Mouse (Mus musculus): ENCODE measurements around the gene Mtor.

Mtor gene

DNA sequence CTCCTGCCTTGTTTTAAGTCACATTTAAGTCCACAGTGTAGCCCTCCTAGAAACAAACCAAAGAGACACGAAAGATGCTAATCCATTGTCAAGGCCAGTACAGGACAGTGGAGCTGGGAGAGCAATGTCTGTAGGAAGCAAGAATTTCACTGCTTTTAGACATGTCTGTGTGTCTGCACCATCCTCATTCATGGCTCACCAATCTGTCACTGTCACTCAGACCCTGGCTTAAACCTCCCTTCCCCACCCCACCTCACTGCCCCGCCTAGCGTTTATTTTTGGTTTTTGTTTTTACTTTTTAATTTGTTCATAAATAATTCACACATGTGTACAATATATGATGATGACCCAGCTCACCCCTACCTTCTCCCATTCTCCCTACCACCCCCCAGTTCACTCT, 84.1 kb downstream of the Mtor start:
- ATAC-seq (ENCODE audit: low TSS enrichment) = no peak

DNA sequence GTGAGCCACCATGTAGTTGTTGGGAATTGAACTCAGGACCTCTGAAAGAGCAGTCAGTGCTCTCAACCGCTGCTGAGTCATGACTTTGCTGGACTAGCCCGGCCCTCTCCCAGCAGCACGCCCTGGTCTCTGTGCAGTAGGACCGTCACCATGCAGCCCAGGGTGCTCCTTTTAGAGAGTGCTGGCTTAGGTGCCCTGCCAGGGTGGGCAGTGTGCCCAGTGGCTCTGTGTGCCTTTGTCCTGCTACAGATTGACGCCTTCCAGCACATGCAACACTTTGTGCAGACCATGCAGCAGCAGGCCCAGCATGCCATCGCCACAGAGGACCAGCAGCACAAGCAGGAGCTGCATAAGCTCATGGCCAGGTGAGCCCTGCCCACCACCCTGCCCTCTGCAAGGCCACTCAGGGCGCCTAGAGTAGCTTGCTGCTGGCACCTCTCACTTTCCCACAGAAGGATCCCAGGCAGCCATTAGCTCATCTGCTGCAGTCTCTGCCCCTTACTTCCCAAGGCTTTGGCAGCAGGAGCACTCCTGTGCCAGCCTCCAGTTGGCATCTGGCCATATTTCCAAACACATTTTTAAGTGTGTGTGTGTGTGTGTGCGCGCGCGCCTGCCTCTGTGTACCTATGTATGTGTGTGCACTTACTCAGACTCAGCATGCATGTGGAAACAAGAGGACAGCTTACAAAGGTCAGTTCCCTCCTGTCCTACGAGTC, 85.4 kb downstream of the Mtor start:
- no peak for ATAC-seq (ENCODE audit: low TSS enrichment)

DNA sequence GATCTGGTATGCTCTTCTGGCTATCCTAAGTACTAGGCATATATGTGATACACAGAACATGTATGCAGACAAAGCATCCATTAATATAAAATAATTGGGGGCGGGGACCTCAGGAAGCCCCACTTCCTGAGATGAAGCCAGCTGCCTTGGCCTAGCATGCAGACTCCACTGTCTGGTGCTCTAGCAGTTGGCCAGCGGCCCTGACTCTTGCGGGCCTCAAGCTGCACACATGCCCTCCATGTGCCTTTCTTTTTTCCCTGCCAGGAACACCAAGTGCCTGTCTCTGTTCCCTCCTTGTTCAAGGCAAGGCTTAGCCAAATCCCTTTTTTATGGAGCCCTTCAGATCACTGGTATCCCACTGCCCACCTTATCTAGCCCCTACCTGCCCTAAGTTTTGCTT, 87.5 kb downstream of the Mtor start:
- ATAC-seq (ENCODE audit: low TSS enrichment) = no peak

DNA sequence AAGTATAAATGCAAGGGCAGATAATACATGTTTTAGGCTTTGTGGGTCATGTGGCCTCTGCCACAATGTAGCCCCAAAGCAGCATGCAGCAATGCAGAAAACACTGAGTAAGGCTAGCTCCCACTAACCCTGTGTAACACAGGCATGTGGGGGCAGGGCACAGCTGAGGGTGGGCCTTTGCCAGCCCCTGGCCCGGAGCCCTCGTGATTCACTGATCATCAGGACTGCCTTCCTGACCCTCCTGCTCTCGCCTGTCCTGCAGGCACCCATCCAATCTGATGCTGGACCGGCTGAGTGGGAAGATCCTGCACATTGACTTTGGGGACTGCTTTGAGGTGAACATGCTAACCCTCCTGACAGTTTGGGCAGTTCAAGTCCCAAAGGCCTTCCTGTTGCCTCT, 100.7 kb downstream of the Mtor start:
- no peak for ATAC-seq (ENCODE audit: low TSS enrichment)

DNA sequence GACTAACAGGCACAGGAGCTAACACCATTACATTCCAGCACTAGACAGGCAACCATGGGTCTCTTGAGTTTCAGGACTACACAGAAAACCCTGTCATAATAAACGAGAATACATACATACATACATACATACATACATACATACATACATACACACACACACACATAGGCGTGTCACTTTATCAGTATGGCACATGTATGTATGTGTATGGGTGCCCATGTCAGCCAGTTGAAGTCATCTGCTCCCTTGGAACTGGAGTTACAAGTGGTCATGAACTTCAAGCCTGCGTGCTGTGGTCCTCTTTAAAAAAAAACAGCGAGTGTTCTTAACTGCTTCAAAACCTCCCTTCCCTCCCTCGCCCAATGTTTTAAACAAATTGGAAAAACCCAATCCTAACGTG, 109.4 kb downstream of the Mtor start:
- 0 out of 2 replicates have a peak, but pooled peaks have one; percentile 13 for ATAC-seq (ENCODE audit: low TSS enrichment)

DNA sequence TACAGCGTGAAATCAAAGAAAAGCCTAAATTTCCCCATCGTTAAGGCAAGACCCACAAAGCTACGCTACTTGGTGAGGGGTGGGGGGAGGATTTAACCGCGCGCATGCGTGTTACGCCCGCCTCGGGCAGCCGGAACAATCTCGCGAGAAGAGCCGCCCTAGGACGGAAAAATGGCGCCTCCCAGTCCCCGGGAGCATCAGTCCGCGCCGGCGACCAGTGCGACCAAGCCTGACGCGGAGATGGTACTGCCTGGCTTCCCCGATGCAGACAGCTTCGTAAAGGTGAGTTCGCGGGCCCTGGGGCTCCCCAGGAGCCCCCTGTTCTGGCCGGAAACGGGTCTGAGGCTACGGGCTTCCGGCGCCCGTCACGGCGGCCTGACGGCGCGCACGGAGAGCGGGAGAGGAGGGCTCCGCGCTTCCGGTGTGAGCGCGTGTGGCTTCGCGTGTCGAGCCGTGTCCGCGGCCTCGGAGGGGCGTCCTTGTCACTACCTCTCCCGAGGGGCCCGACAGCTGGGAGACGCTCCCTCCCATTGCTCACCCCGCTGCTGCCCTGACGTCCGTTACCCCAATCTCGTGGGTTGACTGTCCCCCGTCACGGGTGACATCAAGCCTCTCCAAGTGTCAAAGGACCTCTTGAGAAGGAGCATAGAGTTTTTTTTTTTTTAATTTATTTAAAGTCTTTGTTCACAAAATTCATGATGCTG, 110.0 kb downstream of the Mtor start, which contains the start of gene Exosc10:
TSS of gene Exosc10 (plus strand) at position 133 of the 704 bp plus-strand sequence.
- ATAC-seq (ENCODE audit: low TSS enrichment) = peak; percentile 98

DNA sequence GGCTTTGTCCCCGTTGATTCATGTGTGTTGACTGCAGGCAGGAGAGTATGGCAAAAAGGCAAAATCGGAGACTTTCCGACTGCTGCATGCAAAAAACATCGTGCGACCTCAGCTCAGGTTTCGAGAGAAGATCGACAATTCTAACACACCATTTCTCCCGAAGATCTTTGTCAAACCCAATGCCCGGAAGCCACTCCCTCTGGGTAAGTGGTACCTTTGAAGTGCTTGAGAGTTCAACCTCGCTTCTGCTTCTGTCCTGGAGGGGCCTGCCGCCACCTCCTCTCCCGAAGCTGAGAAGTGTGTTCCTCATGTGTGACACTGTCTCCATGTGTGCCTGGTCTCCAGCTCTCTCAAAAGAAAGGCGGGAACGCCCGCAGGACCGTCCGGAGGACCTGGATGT, 114.3 kb downstream of the Mtor start:
- ATAC-seq (ENCODE audit: low TSS enrichment) = no peak

DNA sequence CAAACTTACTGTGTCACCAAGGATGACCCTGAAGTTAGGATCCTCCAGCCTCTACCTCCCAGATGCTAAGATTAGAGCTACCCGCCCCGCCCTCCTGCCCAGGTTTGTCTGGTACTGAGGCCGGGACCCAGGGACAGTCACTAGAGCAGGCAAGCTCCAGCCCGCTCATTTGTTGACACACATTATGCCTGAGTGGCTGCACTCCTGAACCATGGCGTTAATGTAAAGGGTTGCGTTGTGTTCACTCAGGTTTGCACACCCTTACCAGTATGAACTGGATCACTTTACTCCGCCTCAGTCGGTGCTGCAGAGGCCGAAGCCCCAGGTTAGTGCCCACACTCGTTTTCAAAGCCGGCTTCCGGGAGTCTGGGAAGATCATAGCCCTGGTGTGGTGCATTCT, 115.2 kb downstream of the Mtor start:
- no peak for ATAC-seq (ENCODE audit: low TSS enrichment)

DNA sequence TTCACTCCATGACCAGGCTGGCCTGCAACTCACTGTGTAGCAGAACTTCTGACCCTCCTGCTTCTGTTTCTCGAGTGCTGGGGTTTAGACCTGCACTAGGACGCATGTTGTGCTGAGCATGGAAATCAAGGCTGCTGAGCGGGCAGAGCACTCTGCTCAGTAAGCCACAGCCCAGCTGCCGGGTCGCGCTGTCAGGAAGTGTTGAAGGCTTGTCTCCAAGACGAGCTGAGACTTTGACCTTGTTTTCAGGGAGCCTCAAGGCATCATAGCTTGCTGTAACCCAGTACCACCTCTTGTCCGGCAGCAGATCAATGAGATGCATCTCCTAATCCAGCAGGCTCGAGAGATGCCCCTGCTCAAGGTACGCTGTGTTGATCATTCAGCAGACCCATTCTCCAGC, 121.7 kb downstream of the Mtor start:
- no peak for ATAC-seq (ENCODE audit: low TSS enrichment)

DNA sequence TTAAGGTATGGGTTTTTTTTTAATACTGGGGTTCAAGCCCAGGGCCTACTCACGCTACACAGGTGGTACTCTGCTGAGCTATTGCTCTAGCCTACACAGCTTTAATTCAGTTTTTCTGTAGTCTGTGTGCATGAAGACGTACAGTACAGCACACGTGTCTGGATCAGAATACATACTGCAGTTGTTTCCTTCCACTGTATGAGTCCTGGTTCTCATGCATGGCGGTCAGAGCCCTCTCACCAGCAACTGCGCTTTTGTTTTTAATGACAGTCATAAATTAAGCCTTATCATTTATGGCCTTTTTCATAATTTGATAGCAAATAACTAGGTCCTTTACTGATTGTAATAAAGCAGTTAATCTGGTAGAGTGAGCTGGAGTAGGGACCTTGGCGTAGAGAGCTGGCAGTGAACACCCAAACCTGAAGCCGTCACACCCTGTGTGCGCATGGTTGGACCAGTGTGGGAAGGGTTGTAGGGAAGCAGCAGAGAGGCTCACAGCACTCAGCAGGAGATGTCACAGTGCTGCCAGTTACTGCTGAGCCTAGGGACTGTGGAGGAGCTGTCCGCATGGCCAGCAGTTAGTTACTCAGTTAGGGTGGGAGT, 122.4 kb downstream of the Mtor start:
- no peak for ATAC-seq (ENCODE audit: low TSS enrichment)

DNA sequence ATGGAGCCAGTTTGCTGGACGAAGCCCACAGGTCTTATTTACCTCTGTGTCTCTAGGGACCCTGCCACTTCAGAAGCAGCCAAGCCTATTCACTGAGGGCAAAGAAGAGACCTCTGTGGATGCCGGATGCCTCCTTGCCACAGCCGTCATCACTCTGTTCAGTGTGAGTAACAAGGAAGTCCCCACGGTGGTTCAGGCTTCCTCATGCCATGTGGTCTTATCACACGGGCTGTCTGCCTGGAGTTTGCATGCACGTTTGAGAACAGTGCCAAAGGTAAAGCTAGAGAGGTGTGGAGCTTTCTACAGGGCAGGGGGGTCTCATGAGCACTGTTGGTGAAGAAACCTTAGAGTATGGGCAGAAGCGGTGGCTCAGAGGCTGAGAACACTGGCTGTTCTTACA, 124.8 kb downstream of the Mtor start:
- ATAC-seq (ENCODE audit: low TSS enrichment) = no peak

DNA sequence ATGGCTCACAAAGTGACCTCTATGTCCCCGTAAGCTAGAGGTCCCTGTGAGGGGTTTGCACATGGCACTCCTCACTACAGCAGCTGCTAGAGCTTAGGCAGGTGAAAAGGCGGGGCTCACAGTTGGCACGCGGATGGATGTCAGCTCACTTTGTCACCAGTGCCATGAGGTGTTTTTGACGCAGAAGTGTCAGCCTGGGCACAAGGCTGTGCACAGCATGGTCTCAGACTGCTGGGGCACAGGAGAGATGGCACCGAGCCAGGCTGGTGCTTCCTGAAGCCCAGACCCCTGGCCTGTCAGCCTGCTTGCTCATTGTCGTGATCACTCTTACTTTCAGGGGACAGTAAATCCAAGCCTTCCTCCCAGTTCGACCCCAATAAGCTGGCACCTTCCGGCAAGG, 132.4 kb downstream of the Mtor start:
- ATAC-seq (ENCODE audit: low TSS enrichment) = no peak

DNA sequence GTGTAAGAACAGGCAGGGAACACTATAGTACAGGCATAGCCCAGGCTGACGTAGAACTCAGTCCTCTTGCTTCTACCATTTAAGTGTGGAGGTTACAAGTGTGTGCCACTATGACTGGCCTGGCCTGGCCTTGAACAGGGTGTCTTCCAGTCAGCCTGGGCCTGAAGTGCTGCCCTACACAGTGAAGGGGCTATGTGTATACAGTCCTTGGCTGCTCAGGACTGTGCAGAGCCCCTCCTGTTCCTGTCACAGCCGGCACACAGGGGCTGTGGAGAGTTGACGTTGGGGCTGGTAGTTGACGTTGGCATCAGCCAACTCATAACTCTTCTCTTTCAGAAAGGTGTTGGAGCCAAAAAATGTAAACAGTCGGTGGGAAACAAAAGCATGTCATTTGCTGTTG, 133.0 kb downstream of the Mtor start:
- ATAC-seq (ENCODE audit: low TSS enrichment) = no peak

DNA sequence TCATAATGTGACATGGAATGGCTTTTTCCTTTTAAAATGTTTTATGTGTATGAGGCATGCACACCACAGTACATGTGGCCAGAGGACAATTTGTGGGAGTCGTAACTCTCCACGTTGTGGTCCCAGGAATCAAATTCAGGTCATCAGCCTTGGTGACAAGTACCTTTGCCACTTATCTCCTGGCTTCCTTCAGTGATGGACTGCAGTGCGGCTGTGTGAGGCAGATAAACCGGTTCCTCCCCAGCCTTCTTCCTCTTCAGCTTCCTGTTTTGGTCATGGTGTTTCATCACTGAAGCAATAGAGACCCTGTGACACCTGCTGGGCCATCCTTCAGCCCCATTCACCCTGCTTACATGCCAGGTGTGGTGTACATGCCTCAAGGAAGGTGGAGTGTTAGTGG, 134.8 kb downstream of the Mtor start:
- ATAC-seq (ENCODE audit: low TSS enrichment) = no peak

DNA sequence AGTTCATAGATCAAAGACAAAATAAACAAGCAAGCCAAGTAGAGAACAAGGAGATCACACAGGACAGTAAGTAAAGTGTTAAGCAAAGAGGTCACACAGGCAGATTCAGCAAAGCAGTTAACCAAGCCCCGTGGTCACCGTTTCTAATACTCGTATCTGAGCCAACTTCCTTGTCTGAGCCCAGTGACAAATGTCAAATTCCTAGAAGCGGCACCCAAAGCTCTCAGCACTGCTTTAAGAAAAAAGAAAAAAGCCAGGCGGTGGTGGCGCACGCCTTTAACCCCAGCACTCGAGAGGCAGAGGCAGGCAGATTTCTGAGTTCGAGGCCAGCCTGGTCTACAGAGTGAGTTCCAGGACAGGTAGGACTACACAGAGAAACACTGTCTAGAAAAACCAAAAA, 138.2 kb downstream of the Mtor start:
- ATAC-seq (ENCODE audit: low TSS enrichment) = no peak

DNA sequence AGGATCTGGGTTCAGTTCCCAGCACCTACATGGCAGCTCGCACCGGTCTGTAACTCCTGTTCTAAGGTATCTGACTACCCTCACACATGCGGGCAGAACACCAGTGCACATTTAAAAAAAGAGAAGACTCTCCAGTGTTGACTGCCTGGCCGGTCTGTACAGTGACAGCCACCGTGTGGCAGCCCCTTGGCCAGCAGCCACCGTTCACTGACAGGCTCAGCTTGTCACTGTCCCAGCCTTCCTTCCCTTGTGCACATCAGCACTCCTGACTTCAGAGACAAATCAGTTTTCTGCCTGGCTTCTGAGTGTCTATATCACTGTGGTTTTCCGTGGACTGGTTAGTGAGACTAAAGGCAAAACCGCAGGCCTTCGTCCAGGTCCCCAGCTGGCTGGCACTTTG, 140.4 kb downstream of the Mtor start:
- ATAC-seq (ENCODE audit: low TSS enrichment) = no peak

DNA sequence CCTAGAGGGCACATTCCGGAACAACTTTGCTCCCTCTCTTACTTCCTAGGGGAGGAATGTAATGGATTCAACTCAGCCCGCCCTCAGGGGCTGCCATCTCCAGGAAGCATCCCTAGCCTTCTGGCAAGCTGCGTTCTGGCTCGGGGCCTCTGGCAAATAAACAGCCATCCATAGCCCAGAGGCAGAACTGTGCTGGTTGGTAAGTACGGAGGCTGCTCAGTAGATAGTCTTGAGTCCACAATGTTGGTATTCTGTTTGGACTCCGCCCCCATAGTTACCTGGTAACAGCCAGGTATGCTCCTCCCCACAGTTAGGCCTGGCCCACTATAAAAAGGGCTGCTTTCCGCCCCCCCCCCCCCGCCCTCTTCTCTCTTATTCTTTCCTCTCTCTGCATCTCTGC, 141.2 kb downstream of the Mtor start:
- ATAC-seq (ENCODE audit: low TSS enrichment) = no peak

DNA sequence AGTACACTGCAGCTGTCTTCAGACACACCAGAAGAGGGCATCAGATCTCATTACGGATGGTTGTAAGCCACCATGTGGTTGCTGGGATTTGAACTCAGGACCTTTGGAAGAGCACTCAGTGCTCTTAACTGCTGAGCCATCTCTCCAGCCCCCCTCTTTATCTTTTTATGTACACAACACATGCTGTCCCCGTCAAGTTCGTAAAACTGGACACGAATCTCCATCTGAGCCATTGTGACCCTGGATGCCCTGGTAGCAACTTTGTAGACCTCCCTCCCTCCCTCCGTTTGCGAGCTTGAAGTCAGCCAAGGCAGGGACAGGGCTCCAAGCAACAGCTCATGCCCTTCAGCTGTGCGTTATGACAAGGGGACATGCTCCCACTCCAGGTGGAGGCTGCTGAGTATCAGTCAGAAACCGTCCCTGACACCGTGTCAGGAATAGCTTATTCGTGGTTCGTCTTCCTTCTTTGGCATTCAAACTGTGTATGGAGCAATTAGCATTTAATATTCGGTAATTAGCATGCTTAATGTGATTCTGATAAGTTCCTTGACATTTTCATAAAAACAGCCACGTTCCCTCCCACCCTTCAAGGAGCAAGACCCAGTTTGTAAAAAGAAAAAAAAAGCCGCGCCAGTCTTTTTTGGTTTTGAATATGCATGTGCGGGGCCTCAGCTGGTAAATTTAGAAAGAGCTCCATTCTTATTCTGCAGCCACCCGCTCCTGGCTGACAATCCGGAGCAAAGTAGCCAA, 142.2 kb downstream of the Mtor start:
- ATAC-seq (ENCODE audit: low TSS enrichment) = peak; percentile 17; the same call in 1 of the 2 replicates

DNA sequence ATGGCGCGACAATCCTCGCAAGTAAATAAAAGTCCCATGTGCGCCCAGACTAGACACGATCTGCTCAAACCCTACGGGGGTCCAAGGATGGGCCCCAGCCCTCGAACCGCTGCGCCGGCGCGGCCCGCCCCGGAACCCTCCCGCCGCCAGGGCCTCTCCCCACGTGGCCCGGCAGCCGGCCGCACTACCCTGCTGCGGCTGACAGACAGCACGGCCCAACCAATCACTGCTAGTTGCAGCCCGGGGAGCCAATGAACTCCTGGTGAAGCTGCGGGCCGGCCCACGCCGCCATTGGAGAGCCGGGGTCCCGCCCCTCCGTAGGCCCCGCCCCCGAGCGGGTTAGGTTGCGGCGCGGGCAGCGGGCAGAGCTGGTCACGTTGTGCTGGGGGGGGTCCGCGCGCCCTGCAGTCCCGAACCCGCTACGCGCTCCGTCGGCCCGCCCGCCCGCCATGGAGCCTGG, 142.8 kb downstream of the Mtor start, which contains the start of gene Srm:
TSS of gene Srm (plus strand) at position 333 of the 460 bp plus-strand sequence.
- ATAC-seq (ENCODE audit: low TSS enrichment) = peak; percentile 97

DNA sequence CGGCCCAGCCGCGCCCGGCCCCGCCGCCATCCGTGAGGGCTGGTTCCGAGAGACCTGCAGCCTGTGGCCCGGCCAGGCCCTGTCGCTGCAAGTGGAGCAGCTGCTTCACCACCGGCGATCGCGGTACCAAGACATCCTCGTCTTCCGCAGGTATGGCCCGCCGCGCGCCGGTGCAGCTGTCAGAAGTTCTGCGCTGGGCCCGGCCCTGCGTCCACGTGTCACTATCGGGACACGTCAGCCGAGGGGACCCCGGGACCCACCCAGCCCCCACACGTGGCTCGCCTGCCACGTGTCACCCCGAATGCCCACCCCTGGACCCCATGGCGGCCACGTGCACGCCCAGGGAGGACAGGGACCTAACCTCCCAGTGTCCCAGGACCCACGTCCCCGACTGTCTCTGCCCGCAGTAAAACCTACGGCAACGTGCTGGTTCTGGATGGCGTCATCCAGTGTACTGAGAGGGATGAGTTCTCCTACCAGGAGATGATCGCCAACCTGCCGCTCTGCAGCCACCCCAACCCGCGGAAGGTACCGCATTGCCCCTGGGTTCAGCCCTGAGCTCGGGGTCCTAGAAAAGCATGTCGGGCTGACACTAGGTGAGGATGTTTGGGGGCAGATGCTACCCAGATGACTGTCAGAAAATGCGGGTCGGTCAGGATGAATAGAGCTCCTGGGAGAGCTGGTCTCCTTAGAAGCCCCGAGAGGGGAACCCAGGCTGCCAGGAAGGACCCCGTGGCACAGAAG, 143.4 kb downstream of the Mtor start:
- ATAC-seq (ENCODE audit: low TSS enrichment) = peak; percentile 18; the same call in 1 of the 2 replicates

DNA sequence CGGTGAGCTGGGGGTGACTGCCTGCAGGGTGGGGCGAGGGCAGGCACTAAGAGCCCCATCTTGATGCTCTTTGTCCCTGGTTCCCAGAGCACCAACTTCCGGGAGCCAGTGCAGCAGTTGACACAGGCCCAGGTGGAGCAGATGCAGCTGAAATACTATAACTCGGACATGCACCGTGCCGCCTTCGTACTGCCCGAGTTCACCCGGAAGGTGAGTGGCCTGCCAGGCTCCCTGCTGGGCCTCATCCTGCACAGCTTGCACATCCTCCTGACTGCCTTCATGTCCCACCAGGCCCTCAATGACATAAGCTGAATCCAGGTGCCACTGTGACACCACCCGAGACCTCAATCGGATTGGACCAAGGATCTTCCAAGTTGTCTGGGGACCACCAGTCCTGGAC, 145.6 kb downstream of the Mtor start:
- ATAC-seq (ENCODE audit: low TSS enrichment) = no peak

Measured in frontal cortex, adult (tissue).